Mouse (Mus musculus) layer of hippocampus, postnatal 36 days (tissue): ENCODE results near the gene Slc35e2. TPM values are rescaled to one million over a fixed set of nuclear protein-coding genes. Genes with fewer than 3 reads are reported as not detected.
"Not testable (repeated sequence)": the region's sequence is repeated elsewhere in the genome, so short reads cannot be mapped to it uniquely, and the experiment has no call there.

Source experiments
- DNase-seq, 2 experiments: peaks; one replicate each; pipeline ENCODE4 v3.0.0; 2022
- total RNA-seq, 2 experiments: library from RNA; stranded (reverse); gene quantifications; 2 replicates each; pipeline ENCODE4 v1.2.3; 2021

Slc35e2 gene
- 10 to 100 TPM; 40.1 to 41.0 TPM for total RNA-seq

- DNase-seq, result peak; percentile 95 to 96
Measured at GRCm38 (mm10) chr4:155601091-155601996, at the start of gene Slc35e2. TSS of gene Slc35e2 (plus strand) at chr4:155601416.

- DNase-seq, result no peak
Measured at GRCm38 (mm10) chr4:155552917-155553532, 48.2 kb upstream of the Slc35e2 start.

- DNase-seq, result no peak
Measured at GRCm38 (mm10) chr4:155554880-155555279, 46.3 kb upstream of the Slc35e2 start.

GRCm38 (mm10) chr4:155555464-155555863 lies 45.8 kb upstream of the Slc35e2 start:
- DNase-seq, result no peak

GRCm38 (mm10) chr4:155559454-155559853 lies 41.8 kb upstream of the Slc35e2 start:
- no peak for DNase-seq

DNA sequence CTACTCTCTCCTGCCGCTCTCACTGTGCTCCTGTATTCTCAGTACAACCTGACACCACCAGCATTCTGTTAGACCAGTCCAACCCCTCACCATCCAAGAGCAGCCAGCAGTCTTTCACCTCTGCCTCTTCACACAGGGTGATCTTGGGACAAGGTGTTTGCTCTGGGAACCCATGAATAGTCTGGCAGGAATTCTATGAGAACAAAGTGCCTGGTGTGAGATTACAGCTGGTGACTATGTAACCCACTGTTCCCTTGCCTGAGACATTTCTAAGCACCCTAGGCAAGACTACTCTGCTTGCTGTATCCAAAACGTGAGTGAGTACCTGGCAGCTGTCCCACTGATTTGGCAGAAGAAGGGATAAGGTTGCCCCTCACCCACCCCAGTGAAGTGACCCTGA lies 40.3 kb upstream of the Slc35e2 start:
- no peak for DNase-seq

- no peak for DNase-seq
Measured at GRCm38 (mm10) chr4:155561661-155562442, 39.4 kb upstream of the Slc35e2 start, which contains the start of gene Nadk. TSS of gene Nadk (plus strand) at chr4:155562378.

- DNase-seq, result peak in 1 of 2 experiments; percentile 54
Measured at GRCm38 (mm10) chr4:155562725-155563399, 38.4 kb upstream of the Slc35e2 start.

DNA sequence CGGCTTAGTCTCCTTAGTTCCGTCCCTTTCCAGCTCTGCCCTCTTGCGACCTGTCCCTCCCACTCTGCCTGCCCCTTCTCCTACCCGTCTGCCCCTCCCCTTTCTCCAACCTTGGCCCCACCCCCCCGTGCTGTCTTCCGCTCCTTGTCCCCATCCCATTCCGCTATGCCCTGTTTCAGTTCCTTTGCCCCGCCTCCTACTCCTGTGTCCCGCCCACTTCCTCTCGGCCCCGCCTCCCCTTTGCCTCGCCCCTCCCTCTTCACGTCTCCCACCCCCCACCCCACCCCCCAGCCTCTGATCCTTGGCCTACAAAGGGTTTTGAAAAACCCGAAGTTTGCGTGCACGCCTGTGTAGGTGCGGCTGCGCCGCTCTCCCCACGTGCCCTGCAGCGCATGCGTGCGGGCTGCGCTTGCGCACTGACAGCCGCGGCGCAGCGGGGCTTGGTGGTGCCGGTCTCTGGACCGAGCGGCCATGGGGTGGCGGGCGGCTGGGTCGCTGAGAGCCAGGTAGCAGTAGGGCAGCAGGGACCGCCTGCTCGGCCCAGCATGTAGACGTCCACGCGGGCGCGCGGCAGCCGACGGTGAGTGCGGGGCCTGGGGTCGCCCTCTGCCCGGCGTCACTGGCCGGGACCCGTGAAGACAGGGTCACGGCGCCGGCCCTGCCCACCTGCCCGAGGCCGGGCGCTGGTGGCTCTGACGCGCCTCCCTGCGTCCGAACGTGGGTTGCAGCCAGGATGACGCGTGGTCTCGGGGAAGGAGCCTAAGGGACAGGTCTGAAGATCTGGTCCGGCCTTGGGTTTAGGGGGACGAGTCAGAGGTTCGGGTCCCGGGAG lies 37.6 kb upstream of the Slc35e2 start:
- peak; percentile 92 to 93 for DNase-seq

GRCm38 (mm10) chr4:155564315-155565069 lies 36.7 kb upstream of the Slc35e2 start:
- peak; percentile 40 to 43 for DNase-seq

- no peak for DNase-seq
Measured at GRCm38 (mm10) chr4:155566555-155566954, 34.7 kb upstream of the Slc35e2 start.

DNA sequence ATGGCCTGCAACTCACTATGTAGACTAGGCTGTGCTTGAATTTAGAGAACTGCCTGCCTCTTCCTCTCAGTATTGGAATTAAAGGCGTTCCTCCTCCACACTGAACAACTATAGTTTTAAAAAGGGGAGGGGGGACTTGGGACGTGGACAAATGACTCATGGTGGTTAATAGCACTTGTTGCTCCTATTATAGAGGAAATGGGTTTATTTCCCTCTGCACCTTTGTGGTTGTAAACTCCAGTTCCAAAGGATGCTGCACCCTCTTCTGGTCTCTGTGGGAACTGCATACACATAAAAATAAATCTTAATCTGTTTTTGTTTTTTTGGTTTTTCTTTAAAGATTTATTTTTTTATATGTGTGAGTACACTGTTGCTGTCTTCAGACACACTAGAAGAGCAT lies 33.0 kb upstream of the Slc35e2 start:
- no peak for DNase-seq

DNA sequence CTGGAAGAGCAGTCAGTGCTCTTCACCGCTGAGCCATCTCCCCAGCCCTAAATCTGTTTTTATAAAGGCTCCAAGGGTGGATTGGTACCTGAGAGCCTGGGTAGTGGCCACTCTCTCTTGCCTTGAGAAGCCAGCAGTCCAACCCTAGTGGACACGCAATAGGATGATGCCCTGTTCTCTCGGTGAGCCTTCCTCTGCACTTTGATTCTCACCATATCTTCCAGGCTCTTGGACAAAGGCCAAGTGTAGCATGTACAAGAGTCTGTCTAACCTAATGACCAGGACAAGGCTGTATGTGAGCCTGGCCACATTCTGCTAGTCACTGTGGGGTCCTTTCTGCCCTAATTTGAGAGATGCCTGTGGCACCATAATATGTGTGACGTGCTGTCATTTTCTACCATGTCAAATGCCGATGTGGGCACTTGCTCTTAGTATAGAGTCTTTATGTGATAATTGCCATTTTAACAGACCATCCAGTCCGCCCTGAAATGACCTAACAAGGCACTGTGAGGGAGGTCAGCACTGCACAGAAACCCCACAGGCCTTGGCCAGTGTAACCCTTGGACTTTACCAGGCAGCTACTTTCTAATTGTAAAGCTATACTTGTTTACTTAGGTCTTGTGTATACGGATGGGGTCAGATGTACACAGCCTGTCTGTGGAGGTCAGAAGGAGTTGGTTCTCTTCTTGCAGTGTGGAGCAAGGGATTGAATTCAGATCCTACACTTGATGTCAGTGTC lies 32.4 kb upstream of the Slc35e2 start:
- DNase-seq, result no peak

- DNase-seq, result no peak
Measured at GRCm38 (mm10) chr4:155569818-155570217, 31.4 kb upstream of the Slc35e2 start.

DNA sequence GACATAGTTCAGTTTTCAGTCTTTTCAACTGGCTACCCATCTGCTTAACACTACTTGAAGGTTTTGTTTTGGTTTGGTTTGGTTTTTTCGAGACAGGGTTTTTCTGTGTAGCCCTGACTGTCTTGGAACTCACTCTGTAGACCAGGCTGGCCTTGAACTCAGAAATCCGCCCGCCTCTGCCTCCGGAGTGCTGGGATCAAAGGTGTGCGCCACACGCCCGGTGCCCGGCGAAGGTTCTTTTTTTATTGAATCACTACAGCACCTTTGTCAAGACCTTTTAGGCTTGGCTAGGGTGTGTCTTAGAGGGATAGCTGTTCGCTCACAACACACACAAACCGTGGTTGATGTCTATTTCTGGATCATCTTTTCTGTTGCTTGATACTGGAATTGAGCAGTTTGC lies 30.9 kb upstream of the Slc35e2 start:
- DNase-seq, result not testable (repeated sequence)

DNA sequence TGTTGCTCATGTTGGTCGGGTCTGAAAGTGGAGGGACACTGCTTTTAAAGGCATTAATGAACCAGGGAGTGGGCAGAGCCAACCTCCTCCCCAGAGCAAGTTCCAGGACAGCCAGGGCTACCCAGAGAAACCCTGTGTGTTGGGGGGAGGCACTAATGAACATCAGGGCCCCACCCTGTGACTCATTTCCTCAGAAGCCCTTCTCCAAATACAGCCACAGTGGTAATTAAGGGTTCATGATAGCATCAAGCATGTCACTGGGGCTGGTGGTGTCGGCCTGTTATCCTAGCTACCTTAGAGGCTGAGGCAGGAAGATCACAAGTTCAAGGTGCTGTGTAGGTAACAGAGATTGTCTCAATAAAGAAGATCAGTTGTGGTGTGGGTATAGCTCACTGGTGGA lies 29.8 kb upstream of the Slc35e2 start:
- DNase-seq, result no peak

DNA sequence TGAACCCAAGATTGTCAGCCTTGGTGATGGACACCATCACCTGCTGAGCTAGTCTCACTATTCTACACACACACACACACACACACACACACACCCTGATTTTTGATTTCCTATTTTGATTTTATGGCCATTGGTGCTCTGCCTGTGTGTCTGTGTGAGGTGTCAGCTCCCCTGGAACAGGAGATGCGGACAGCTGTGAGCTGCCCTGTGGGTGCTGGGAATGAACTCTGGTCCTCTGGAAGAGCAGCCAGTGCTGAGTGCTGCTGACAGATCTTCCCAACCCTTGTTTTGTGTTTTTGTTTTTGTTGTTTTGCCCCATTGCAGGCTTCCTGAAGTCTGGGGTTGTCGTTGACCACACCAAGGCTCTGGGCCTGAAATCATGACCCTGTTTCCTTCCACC lies 28.1 kb upstream of the Slc35e2 start:
- DNase-seq, result no peak

- DNase-seq, result no peak
Measured at GRCm38 (mm10) chr4:155573876-155574275, 27.3 kb upstream of the Slc35e2 start.

DNA sequence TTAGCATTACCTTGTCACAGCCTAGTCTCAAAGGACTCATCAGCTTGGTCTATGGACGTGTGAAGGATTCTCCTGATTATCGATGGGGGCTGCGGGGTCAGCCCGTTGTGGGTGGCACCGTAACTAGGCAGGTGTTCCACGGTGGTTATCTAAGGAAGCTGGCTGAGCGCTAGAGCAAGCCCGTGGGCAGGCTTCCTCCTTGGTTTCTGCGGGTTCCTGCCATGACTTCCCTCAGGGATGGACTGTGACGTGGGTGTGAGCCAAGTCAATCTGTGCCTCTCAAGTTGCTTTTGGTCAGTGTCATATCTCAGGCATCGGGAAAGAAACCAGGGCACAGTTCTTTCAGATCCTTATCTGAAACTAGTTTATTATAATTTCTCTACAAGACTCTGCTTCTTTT lies 26.3 kb upstream of the Slc35e2 start:
- no peak for DNase-seq

GRCm38 (mm10) chr4:155575521-155575920 lies 25.7 kb upstream of the Slc35e2 start:
- no peak for DNase-seq
